Mouse (Mus musculus): Measurements from ENCODE around the gene Fbp2.
"Not testable (repeated sequence)": the region's sequence is repeated elsewhere in the genome, so short reads cannot be mapped to it uniquely, and the experiment has no call there.

The Fbp2 gene

DNA sequence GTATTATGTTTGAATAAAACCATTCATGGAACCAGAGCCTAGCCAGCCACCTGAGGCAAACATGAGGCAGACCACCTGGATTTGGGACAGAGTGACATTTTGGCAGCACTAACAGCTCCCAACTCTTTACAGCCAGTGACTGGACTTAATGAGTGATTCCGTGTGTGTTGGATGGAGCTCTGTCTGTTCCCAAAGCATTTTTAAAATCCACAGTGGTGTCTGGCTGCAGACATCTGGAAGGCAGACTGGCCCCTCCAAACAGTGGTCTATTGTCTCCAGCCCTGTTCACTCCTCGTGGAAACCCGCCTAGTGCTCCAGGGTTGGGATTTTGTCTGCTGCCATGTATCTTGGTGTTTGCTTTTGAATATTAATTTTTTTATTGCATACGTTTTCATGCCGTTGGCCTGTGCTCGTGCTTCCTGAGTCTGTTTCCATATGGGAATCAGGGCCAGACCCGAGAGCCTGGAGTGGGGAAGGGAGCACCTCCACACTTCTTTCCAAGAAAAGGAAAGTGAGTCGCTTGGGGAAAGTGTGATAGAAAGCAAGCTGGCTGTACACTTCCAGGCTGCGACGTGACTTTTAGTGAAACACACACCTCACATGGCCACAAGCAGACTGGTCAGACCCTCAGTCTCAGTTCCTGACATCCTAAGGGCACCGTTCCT is 7.6 kb upstream of the Fbp2 start:
- DNase-seq (ENCODE audit: low read depth, low spot score), result no peak

GRCm38 (mm10) chr13:62863771-62864170 is 5.5 kb upstream of the Fbp2 start:
- DNase-seq (ENCODE audit: low read depth, low spot score), result no peak

- DNase-seq (ENCODE audit: low read depth, low spot score), result no peak
These were observed 4.7 kb upstream of the Fbp2 start for GRCm38 (mm10) chr13:62862875-62863274.

DNA sequence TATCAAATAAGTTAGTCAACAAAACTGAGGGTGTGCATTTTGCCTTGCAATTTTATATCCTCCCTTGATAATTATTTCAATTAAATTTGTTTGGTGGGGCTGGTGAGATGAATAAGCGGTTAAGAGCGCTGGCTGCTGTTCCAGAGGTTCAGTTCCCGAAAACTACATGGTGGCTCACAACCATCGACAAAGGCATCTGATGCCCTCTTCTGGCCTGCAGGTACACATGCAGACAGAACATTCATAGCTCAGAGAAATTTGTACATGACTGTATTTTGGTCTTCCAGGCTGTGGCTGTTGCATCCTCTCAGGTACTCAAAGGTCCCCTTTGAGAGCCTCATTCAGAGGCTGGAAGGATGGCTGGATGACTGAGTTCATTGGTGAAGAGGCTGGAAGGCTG is 1.8 kb upstream of the Fbp2 start:
- no peak for DNase-seq (ENCODE audit: low read depth, low spot score)

- not testable (repeated sequence) for DNase-seq (ENCODE audit: low read depth, low spot score)
These were observed 1.0 kb upstream of the Fbp2 start for GRCm38 (mm10) chr13:62859251-62859650.

- no peak for DNase-seq (ENCODE audit: low read depth, low spot score)
These were observed 1.4 kb downstream of the Fbp2 start for GRCm38 (mm10) chr13:62856850-62857249.

- peak; percentile 54 for DNase-seq (ENCODE audit: low read depth, low spot score)
These were observed 1.9 kb downstream of the Fbp2 start for GRCm38 (mm10) chr13:62856305-62856675.

GRCm38 (mm10) chr13:62855396-62856304 is 2.6 kb downstream of the Fbp2 start:
- no peak for DNase-seq (ENCODE audit: low read depth, low spot score)

DNA sequence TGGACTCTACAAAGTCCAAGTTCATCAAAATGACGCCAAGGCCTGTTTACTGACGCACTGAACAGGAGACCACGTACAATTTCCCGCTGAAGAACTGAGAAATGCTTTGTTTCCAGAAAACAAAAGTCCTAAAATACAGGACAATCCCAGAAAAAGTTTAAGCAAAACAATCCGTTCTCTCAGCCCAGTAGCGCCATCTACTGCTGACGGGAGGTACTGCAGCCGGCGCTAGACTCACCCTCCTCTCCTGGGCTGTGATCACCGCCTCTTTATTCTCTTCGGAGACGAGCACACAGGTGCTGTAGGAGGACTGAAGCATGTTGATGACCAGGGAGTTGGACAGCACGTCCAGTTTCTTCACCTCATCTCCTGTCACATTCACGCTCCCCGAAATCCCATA is 3.6 kb downstream of the Fbp2 start:
- peak; percentile 28 for DNase-seq (ENCODE audit: low read depth, low spot score)

GRCm38 (mm10) chr13:62833341-62833740 is 24.9 kb downstream of the Fbp2 start:
- no peak for DNase-seq (ENCODE audit: low read depth, low spot score)

DNA sequence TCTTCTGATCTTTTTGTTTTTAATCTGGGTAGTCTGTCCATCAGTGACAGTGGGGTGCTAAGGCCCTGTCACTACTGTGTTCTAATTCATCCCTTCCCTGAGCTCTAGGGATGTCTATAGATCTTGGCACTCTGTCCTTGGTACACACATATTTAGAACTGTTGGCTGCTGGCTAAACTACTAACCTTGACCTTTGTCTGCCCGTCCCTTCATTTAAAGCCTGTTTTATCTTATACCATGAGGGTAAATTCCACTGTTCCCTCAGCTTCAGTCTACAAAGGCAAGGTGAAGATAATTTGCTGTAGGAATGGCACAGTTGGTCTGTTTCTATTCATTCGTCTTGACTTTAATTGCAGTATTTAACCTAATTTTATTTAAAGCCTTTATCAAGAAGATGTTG is 26.0 kb downstream of the Fbp2 start:
- DNase-seq (ENCODE audit: low read depth, low spot score), result no peak

GRCm38 (mm10) chr13:62815705-62816104 is 42.5 kb downstream of the Fbp2 start:
- DNase-seq (ENCODE audit: low read depth, low spot score), result not testable (repeated sequence)

DNA sequence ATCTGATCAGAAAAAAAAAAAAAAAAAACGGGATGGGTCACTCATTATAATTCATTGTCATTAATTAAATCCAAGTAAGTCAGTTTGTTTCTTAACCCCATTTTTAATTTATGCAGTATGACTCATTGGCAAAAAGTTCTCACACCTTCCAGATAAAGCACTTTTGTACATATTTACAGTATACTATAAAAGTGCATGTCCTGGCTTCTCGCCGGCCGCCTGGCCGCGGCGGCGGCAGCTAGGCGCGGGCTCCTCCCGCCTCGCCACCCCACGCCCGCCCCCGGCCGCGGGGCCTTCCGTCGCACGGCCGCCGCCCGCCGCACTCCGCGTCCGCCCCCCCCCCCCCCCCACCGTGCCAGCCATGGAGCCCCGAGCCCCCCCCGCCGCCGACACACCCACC is 45.5 kb downstream of the Fbp2 start:
- DNase-seq (ENCODE audit: low read depth, low spot score), result no peak

GRCm38 (mm10) chr13:62807981-62808380 is 50.2 kb downstream of the Fbp2 start:
- not testable (repeated sequence) for DNase-seq (ENCODE audit: low read depth, low spot score)

Data from c-Kit-negative CD71-positive TER-119-positive erythroid progenitor cells, embryonic 14.5 days (primary cell).